Mouse (Mus musculus): ENCODE measurements around the gene Smg9. TPM values are rescaled to one million over a fixed set of nuclear protein-coding genes. Genes with fewer than 3 reads are reported as not detected.

Gene Smg9
- total RNA-seq, 2 experiments from 2014 or later, result 9.8 to 11.5 TPM

GRCm38 (mm10) chr7:24405649-24406048, 6.2 kb downstream of the Smg9 start:
- intact Hi-C loops (cut with DNase I), result loop anchor here (2.0 kb wide), 1 partner anchor 41 kb away; no protein-coding TSS in a partner anchor
- no peak for DNase-seq

- peak; percentile 34 to 42 for DNase-seq
- intact Hi-C loops (cut with DNase I), result loop anchor here (2.0 kb wide), 1 partner anchor 42 kb away; no protein-coding TSS in a partner anchor
Observed at GRCm38 (mm10) chr7:24406528-24407344, 7.3 kb downstream of the Smg9 start.

DNA sequence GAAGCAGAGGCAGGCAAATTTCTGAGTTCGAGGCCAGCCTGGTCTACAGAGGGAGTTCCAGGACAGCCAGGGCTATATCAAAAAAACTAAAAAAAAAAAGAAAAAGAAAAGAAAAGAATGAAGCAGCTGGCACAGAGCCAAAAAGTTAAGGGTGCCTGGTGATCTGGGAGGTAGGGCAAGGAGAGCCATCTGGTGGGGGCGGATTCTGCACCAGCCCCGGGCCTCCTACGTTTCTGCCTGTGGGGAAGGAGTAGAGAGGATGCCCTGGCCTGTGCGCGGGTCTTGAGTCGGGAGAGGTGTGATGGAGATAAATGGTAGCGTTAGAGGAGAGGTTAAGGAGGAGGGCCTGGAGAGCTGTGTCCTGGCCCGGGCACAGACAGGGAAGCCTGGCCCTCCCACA, 8.8 kb downstream of the Smg9 start:
- DNase-seq, result no peak
- intact Hi-C loops (cut with DNase I), result no loop called here

GRCm38 (mm10) chr7:24410123-24410522, 10.7 kb downstream of the Smg9 start:
- no peak for DNase-seq
- intact Hi-C loops (cut with DNase I), result no loop called here

- intact Hi-C loops (cut with DNase I), result no loop called here
- DNase-seq, result no peak
Observed at GRCm38 (mm10) chr7:24410831-24411230, 11.4 kb downstream of the Smg9 start.

DNA sequence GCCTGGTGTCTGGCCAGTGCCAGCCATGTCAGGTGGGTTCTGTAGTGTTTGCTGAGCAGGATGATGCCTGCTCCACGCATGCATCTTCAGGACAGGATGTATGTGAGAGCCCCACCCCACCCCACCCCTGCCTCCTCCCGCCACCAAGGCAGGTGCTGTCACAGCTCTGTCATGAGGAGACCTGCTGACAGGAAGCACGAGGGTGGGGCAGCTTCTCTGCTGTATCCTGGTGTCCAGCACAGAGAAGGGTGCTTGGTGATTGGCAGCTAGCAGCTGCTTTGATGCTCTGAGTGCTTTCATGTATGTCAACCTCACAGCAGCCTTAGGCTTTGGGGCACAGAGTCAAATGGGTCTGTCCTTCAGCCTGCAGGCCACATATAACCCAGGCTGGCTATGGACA, 14.2 kb downstream of the Smg9 start:
- intact Hi-C loops (cut with DNase I), result no loop called here
- no peak for DNase-seq

DNA sequence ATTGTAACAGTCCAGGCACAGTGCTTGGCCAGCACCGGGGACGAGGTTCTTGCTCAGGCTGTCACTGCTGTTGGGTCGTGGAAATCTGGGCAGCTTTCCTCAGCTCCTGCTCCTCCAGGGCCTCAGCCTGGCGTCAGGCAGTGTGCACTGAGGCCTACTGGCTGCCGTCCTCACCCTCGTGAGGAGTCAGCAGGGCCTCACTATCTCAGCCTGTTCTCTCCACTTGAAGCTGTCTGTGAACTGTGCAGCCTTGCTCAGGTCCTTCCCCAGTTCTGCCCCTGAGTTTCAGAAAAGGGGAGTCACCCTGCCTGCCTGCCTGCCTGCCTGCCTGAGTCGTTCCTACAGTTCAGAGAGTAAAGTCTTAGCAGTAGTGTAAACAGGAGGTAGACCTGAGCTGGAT, 15.8 kb downstream of the Smg9 start:
- intact Hi-C loops (cut with DNase I), result no loop called here
- DNase-seq, result no peak

DNA sequence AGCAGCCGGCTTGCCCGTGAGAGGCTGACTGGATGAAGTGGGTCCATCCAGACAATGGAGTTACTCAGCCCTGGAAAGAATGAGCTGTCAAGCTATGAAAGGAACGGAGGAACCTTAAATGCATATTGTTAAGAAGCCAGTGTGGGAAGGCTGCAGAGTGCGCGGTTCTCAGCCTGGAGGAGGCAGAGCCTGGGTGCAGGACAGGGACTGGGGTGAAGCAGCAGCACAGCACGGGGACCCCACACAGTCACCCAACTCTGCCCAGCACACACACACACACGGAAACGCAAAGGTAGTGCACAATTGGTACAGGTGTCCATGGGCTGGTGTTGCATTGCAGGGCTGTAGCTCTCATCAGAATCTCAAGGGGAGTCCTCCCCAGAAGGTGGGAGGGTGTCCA, 20.2 kb downstream of the Smg9 start:
- no peak for DNase-seq
- intact Hi-C loops (cut with DNase I), result no loop called here

DNA sequence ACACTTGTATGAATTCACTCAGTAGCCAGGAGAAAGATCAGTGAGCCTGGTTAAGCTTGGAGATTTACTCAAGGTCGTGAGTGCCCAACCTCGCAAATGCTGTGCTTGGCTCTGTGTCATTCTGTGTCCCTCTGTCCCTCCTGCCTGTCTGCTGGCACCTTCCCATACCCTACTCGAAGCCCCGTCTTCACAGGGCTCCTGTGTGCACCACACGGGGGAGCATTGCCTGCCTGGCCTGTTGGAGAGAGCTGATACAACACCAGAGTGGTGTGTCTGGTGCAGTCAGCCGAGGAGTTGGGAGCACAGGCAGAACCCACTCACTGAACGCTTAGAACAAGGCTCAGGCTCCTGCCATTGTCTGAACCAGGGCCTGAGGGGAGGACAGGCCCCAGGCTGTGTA, 22.2 kb downstream of the Smg9 start:
- intact Hi-C loops (cut with DNase I), result no loop called here
- no peak for DNase-seq

DNA sequence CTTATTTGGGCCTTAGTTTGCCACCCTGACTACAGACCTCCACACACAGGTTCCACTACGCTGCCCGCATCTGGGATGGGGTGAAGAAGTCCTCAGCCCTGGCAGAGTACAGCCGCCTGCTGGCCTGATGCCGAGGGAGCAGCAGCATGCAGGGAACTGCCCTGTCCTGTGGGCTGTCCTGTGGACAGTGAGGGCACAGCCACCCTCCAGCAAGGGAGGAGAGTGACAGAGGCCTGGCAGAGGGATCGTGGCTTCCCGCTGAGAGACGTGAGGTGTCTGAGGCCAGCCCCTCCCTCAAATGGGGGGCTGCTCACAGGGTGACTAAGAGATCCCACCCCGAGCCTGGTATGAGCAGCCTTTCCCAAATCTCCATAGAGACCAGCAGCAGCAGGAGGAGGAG, 22.8 kb downstream of the Smg9 start:
- intact Hi-C loops (cut with DNase I), result no loop called here
- DNase-seq, result no peak

DNA sequence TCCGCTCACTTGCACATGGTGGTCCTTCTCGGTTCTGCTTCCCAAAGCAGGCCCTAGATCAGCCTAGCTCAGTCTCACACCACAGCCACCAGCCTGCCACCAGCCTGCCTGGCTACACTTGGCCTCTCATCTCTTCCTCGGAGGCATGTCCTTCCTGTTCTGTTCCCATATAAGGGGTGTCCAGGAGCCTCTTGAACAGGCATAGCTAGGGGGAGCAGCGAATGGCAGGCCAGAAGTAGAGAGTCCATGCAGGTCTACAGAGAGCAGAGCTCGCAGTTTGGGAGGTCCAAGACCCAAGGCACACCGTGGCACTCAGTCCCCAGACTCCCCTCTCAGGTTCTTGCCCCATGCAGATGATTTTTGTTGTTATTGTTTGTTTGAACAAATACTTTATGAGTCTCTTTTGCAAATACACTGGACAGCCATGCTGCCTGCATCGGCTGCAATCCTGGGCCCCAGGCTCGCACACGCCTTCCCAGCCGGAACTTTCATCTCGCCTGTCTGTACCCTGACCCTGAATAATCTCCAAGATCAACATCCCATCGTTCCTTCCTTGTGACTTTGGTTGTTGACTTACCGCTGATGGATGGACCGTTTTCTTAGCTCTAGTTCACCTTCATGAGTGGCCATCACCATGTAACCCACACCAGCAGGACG, 23.8 kb downstream of the Smg9 start:
- intact Hi-C loops (cut with DNase I), result no loop called here
- no peak for DNase-seq

DNA sequence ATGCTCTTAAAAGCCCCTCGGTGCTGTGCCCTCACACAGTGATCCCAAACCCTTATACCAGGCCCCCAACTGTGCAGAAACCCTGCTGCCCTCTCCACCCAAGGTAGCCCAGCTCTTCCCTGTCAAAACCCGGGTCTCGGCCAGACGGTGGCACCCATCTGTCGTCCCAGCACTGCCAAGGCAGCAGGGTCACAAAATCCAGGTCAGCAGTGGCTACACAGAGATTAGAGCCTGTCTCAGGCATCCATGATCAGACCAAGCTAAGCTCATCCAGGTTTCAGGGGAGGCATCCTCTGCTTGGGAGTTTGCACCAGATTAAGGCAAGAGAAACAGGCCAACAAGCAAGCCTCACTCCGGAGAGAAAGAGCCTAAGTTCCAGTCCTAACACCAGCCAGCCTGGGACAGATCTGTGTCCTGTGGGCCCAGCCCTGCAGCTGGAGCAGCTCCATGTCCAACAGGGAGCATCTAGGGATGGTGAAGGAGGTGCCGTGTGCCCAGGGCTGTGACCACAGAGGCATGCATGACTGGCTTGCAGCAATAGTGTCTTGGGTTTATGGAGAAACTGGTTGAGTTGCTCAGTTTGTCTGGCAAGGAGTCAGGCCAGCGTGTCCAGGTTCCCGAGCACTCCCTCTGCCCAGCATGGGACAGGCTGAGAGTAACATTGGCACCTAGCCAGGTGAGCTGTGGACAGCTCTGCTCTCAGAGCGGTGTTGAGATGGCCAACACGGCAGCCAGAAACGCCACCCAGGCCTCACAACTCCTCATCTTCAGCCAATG, 24.7 kb downstream of the Smg9 start:
- DNase-seq, result no peak
- intact Hi-C loops (cut with DNase I), result no loop called here

DNA sequence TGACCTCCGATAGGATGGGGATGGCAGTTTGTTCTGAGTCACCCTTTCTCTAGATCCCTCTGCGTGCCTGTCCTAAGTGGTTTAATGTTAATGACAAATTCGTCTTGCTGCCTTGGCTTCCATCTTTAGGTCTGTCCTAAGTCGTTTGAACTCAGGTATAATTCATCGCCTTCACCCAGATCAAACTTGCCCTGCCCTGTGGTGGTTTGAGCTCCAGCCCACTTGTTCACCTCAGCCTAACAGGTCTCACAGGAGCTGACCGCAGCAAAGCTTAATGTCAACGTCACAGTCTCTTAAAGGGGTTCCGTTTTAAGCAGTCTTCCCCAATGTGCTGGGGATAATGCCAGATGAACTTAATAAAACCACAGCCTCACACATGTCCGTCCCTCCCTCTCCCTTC, 26.5 kb downstream of the Smg9 start:
- no peak for DNase-seq
- intact Hi-C loops (cut with DNase I), result no loop called here

GRCm38 (mm10) chr7:24427168-24427567, 27.7 kb downstream of the Smg9 start:
- DNase-seq, result no peak
- intact Hi-C loops (cut with DNase I), result no loop called here

DNA sequence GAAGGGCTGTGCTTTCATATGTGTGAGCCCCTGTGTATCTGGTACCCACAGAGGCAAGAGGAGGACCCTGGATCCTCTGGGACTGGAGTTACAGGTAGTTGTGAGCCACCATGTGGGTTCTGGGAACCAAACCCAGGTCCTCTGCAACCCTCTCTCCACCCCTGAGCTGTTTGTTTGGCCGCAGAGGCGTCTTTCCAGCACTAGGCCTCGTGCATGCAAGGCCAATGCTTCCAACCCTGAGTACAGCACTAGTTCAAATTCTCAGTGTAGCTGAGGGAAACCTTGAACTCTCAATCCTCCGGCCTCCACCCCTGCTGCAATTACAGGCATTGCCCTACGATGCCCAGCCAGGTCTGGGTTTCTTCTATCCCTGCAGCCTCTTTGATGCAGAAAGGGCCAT, 29.3 kb downstream of the Smg9 start:
- DNase-seq, result no peak

DNA sequence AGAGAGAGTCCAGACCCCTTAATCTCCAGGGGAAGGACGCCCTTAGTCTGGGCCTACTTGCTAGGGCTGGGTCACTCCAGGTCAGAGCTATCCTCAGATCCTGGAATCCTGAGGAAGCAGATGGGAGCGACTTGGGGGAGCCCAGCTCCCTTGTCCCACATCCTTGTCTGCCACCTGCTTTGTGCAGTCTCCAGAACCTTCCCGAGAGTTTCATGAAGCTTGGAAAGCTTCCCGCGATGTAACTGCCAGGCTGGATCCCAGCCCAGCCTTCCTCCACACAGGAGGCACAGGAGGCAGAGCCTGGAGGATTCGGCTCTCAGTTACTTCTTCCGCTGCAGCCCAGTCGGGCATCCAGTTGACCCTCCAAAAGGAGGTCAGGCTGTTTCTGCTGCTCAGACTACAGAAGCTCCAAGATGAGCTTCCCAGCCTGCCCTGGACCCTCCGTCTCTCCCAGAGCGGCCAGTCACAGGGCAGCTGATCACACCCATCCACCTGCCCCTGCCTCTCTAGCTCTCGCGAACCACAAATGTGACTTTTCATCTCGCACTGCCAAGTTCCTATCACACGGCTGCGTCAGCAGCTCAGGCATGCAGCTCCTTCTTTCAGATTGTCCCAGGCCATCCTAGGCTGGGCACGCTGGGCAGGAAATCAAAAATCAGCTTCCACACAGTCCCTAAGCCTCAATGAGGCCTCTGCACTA, 30.1 kb downstream of the Smg9 start:
- intact Hi-C loops (cut with DNase I), result no loop called here
- no peak for DNase-seq

More for the DNA sequence above, 29.3 kb downstream of the Smg9 start:
- intact Hi-C loops (cut with DNase I), result no loop called here

GRCm38 (mm10) chr7:24430551-24431345, 31.3 kb downstream of the Smg9 start:
- intact Hi-C loops (cut with DNase I), result no loop called here
- no peak for DNase-seq

DNA sequence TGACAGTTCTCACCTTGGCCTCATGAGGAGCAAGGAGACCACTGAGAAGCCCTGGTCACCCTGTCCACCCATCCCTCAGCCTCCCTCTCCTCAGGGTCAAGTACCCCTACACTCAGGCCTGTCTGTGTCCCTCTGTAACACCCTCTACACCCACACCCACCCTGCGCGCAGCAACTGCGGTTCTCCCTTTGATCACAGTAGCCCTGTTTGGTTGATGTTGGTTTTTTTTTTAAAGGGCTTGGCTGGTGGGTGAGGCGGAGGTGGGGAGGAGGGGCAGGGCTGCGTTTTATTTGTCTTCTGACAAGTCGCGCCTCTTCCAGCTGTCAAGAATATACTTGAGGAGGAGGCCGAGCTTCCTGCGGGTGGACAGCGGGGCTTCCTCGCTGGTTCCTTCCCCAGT, 32.3 kb downstream of the Smg9 start:
- intact Hi-C loops (cut with DNase I), result no loop called here
- DNase-seq, result no peak

DNA sequence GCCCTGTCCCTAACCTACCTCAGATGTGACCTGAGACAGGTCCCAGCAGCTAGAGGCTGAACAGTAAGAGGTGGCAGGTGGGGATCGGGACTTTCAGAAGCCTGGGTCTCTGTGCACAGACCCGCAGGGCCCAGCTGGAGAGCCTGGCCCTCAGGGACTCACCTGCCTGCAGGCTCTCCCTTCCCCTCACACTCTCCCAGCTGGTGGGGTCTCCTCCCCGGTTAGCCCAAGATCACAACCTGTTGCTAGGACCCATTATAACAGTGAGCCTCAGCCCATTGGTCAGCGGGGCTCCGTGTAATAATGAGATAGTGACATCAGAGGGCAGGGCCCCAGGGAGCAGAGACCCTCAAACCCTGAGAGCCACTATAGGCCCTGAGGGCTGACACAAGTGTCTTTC, 35.9 kb downstream of the Smg9 start:
- DNase-seq, result no peak
- intact Hi-C loops (cut with DNase I), result no loop called here

DNA sequence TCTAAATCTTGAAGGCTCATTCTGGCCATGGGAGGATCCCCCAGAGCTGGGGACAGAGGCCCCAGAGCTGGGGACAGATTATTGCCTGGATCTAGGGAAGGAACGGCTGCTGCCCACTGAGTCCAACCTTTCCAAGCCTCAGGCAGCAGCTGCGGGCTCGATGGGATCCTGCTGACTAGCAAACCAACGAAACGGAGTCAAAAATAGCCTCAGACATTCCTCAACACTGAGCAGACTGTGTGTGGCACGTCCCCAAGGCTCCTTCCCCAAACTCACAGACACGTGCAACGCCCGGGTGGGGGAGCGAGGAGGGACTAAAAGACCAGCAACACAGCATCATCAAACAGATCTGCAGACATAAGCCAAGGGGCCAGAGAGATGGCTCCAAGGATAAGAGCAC, 38.6 kb downstream of the Smg9 start:
- DNase-seq, result peak in 1 of 2 experiments; percentile 22
- intact Hi-C loops (cut with DNase I), result no loop called here
